Mouse (Mus musculus) layer of hippocampus, postnatal 25 days (tissue): Measurements from ENCODE around the gene Cyth2. TPM values are rescaled to one million over a fixed set of nuclear protein-coding genes. Genes with fewer than 3 reads are reported as not detected.

ENCODE experiments used
- DNase-seq, 2 experiments: peaks; one replicate each; pipeline ENCODE4 v3.0.0; 2022; ENCODE audit warnings: mixed read lengths in 2 of 2, low spot score in 1 of 2; ENCODE audit errors: extremely low spot score in 1 of 2
- total RNA-seq, 2 experiments: library from RNA; stranded (reverse); gene quantifications; 2 replicates each; pipeline ENCODE4 v1.2.3; 2021

Gene Cyth2
- 100 to 1,000 TPM; 153 to 154 TPM for total RNA-seq

- DNase-seq: peak; percentile 90 to 96
Observed at GRCm38 (mm10) chr7:45813787-45814779, at the start of gene Cyth2. Gene Cyth2, minus strand, starts transcription at chr7:45814581.

DNA sequence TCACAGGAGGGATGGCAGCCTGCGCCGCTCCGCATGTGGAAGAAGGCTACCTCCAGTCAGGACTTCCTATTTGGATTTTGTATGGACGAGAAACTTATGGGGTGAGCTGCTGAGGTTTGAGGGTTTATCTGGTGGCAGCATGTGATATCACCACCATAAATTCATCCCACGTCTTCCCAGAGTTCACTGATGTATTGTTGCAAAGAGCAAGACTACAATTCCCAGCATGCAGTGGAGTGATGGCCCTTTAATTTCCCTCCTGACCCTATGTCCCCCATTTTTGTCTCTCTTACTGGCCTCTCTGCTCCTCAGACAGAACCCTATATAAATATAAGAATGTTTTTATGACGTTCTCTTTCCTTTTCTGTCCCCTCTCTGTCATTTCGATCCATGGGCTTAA is 48.4 kb upstream of the Cyth2 start:
- DNase-seq: no peak

GRCm38 (mm10) chr7:45859008-45859407 is 44.6 kb upstream of the Cyth2 start:
- no peak for DNase-seq

DNA sequence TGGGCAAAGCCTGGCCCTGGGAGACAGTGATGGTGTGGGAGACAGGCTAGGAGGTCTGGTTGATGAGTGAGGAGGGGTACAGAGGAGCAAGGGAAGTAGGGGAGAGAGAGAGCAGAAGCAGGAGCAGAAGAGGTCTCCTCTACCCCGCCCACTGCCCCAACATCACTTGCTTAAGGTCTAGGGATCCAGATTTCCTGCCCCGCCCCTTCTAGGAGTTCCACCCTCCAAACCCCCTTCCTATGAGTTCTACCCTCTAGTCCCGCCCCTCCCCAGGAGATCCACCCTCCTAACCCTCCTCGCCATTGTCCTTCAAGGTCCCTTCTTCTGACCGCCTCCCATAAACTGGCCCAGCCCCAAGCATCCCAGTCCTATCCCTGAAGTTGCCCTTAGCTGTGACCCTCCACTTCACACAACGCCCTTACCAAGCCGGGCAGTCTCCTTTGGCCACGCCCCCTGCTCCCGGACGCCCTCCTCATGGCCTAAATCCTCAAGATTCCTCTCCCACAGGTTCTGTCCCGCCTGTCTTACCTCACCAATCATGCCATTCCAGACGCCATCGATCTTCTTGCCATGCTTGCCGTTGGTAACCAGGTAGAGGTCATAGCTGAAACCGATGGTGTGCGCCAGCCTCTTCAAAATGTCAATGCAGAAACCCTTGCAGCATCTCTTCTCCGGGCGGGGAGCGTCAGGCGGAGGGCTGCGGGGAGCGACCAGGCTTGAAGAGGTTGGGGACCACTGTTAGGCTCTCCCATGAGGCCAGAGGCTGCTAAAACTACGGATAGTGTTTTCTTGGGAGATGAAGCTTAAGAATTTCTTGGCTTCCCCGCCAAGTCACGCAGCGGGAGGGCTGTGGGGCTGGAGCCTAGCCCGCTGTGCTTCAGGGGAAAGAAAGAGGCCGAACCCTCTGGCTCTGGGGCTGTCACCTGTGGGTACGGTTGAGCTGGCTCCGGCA is 42.8 kb upstream of the Cyth2 start:
- no peak for DNase-seq

- DNase-seq: no peak
Observed at GRCm38 (mm10) chr7:45853089-45853488, 38.7 kb upstream of the Cyth2 start.

DNA sequence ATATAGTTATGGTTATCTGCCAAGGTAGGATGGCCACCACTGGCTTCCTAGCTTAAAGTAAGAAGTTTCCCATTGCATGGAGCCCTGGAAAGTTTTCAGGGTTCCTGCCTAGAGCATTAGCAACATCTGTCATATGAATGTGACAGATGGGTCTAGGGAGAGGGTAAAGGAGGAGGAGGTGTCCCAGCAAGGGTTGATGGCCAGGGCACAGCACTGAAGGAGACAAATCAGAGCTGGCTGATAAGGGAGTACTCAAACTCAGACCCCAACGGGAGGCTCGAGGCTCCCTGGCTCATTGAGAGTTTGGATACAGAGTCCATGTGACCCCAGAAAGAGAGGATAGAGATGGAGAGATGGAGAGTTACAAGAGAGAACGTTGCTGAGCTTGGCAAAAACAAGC is 36.3 kb upstream of the Cyth2 start:
- DNase-seq: no peak

DNA sequence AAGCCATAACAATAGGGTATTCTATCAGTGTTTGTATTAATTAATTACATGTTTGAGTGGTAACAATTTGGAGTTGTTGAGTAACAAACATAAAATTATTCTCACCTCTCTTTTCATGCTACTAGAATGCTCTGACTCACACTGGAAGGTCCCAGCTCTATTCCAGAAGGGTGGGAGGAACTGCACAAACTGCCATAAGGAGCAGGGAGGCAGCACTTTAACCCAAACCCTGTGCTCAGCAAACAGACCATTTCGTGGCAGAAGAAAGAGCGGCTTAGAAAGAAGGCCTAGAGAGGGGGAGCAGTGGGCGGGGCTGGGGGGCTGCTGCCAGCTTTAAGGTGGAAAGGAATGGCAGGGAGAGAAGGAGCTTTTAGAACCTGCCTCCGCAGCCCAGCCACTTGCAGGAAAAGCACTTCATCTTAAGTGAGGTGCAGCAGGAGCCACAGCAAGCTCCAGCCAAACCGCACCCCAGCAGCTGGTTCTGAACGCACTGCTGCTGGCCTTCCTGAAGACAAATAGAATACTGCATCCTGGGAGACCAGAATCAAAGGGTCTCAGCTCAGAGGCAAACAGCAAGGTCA is 34.2 kb upstream of the Cyth2 start:
- no peak for DNase-seq

DNA sequence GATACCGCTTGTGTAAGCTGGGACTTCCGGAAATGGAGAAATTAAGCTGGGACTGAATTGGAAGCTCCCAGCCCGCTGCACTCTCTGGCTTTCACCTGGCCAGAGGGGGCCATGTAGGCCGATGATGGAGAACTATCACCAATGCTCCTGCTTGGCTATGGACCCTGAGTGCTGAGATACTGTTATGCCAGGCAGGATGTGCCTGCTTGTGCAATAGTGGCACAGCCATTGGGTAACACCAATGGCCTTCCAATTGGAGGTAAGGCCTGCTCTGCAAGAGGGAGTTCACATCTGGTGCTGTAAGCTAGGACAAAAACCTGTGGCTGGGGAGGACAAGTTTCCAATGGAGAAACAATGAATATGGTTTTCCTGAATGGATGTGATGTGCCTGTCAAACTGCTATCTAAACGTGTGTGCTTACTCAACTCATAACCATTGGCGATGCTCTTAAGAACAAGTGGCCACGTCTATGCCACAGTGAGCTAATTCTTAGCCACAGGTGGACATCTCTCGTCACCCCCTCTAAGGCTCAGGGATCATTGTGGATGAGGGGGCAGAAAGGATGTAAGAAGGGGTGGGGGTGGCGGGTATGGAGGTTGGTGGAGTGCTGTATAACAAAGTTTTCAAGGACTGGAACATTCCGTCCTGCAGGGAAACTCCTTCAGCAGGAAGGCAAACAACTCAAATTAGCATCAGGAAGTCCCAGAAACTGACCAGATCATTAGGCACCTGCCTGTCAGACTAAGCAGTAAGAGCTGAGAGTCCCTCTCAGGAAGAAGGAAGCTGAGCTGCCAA is 28.8 kb upstream of the Cyth2 start:
- DNase-seq: no peak

DNA sequence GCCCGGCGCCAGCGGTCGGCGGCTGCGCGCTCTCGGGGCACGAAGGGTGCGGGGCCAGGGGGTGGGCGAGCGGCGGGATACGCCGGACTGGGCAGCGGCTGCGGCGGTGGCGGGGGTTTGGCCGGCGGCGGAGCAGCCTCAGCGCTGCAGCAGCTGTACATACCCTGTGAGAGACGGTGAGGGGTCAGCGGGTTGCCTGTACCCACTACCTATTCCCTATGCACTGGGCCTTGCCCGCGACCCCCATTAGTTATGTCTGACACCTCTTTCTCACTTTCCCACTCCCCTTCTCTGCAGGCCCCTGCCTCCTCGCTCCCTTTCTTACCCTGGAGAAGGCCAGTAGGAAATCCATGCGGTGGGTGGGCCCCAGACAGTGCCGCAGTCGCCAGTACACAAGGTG is 19.5 kb upstream of the Cyth2 start:
- DNase-seq: no peak

DNA sequence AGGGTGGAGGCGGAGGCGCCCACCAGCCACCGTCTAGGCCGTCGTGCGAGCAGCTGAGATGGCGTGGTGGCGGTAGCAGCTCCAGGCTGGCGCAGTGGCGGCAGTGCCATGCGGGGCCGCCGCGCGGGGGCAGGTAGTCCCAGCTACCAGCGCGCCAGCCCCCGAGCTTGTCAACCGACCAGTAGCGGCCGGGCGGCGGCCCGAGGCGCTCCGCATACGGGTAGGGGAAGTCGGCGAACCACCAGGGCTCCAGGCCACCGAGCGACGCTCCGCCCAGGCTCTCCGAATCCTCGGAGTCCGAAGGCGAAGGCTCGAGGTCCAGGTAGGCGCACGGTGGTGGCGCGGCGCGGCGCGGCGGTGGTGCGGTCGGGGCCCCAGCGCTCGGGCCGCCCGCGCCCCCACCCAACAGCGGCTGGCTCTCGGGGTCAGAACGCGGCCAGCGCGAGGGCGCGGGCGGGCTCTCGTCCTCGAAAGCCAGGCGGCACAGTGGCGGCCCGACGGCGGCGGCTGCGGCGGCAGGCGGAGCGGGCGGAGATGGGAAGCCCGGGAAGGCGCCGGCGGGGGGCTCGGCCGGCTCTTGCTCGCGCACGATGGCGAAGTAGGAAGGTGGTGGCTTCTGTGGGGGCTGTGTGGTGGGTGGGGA is 18.9 kb upstream of the Cyth2 start:
- no peak for DNase-seq

GRCm38 (mm10) chr7:45832428-45832827 is 18.0 kb upstream of the Cyth2 start:
- no peak for DNase-seq

DNA sequence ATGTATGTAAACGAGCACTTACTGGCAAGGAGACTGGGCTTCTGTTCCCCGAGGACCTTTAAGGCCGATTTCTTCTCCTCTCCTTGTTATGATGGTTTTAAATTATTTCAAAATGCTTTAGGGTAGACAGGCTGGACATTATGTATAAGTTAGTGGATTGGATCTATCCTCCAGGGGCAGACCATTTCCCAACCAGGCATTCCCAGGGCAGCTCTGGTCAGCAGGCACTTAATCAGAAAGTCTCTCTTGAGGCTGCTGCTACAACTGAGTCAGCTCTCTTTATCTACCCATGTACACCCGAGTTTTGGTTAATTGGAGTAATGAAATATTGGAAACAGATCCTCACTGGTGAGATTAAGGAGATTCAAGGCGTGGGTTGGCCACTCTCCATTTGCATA is 16.7 kb upstream of the Cyth2 start:
- DNase-seq: no peak

DNA sequence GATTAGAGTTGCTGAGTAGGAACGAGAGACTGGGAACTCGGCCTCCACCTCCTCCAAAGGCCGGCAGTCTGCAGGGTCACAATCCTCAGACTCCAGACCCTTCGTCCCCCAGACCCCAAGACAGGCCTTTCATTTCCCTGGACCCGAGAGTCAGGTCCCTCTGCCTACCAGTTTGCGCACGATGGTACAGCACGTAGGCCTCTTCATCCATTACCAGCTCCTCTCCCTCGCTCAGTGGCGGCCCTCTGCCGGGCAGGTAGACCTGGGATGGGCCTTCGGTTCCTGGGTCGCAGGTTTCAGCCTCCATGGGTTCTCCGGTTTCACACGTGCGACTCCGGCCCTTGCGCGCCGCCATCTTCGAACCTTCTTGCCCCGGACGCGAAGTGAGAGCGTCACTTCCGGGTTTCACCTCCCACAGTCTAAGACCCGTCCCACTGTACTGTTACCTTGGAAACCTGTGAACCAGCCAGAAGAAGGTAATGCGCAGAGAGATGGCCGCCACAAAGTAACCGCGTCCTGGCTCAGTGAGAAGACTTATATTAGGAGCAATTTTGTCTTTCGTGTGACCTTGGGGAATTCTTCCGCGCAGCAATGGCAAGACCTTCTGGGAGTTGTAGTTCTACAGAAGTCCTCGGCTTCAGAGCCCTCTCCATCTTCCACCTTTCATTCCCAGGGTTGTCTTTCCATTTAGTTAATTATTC is 16.2 kb upstream of the Cyth2 start, which contains the start of gene Grwd1:
Grwd1 (minus strand) TSS at position 518 of the 701 bp plus-strand sequence.
- DNase-seq: peak; percentile 69 to 77

DNA sequence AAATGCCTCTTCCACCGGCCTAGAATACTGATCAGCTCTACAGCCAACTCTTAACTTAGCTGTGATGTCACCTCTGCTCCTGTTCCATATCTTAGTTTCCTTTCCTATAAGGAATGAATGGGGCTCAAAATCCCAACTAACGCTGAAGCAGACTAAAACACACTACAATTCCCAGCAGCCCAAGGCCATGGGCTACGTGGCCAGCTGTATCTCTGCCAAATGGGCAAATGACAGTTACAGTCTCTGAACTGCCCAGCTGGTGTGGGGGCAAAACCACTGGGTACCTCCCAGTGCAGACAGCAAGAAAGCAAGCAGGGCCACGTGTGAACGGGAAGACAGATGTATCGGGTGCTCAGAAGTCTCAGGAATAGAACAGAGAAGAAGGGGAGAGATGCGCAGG is 12.2 kb upstream of the Cyth2 start:
- no peak for DNase-seq

DNA sequence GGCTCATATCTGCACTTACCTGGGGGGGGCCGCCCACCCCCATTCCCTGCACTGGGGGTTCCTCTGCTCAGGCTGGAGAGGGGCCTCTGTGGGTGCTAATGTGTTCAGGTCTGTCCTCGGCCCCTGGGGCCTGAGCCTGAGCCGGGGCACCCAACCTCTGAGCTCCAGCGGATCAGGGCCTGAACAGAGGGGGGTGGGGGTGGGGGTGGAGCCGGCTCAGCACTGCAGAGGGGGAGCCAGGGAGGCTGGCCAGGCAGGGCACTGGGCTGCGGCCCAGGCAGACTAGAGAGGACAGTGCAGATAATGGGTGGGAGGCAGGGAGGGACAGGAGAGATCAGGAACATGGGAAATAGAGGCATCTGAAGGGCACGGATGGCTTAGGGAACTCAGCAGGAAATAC is 10.2 kb upstream of the Cyth2 start, which contains the start of gene Kcnj14:
Kcnj14 (minus strand) TSS at position 185 of the 400 bp plus-strand sequence.
- DNase-seq: no peak

DNA sequence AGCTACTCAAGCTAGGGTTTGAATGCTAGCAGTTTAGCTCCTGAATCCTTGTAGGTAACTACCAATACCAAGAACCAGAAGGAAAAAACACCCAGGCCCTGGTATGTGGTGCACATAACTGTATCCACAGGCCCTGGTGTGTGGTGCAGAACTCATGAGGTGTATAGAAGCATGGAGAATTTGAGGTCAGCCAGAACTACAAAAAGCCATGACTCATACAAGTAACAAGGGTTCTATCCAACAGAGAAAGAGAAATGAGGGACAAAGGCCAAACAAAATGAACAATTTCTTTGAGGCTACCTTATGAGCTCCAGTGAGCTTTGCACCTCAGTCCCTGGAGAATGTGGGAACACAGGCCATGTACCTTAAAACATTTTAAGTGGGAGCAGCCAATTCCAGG is 6.5 kb upstream of the Cyth2 start:
- no peak for DNase-seq

DNA sequence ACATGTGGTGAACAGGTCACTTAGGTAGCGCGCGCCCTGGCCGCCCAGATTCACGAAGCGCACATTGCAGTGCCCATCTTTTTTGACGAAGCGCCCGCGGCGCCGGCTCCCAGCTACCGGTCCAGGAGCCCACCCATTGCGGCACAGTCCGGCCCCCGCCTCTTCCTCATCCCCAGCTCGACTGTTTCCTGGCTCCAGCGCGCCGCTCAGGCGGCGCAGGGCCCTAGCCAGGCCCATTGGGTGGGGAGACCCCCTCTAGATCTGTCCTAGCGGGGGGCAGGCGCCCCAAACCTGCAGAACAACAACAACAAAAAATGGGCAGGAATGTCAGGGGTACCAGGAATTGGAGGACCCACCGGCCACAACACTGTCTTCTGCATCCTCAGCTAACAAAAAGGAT is 5.5 kb upstream of the Cyth2 start:
- no peak for DNase-seq

DNA sequence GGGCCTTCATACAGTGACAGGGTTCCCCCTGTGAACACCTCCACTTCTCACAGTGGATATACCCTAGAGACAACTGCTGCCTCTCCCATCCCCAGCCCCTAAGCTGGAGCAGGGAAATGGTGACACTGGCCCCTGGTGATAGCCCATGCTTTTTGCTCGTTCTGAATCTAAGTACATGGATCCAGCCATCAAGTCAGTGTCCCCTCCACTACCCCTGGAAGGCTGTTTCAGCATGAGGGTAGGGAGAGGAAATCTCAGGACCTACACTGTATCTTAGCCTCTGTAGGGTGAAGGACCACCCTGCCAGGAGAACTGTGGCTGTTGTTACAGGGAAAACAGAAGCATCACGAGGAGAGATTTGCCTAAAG is 1.6 kb upstream of the Cyth2 start:
- DNase-seq: no peak
